Mouse (Mus musculus) Muller cell, postnatal 12 days (primary cell): ENCODE measurements around the gene Lce1m.
A peak's percentile ranks its signal among the peaks of the same experiment; 100 is the strongest.
"Not testable (repeated sequence)": the region's sequence is repeated elsewhere in the genome, so short reads cannot be mapped to it uniquely, and the experiment has no call there.

Experiments
- DNase-seq: peaks from one replicate; pipeline ENCODE4 v3.0.0-alpha.2; 2015; ENCODE audit errors: inconsistent ontology term

The Lce1m gene

DNA sequence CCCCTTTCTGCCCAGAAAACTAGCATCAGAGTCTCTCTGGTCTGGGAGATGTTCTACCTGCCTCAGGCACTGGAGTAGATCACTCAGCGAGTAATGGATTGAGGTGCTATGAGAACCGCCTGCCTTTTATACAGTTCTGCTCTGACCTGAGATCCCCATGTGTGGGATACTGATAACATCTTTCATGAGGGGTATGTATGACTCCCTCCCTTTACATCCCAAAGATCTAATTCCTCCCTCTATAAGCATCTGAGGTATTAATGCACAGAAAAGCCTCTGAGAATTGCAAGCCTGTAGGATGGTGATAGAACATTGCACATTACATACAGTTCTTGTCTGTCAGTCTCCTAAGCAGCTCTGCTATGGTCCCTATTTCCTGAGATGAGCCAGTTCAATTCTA, at the start of gene Lce1m:
Lce1m (minus strand) TSS at position 101 of the 400 bp plus-strand sequence.
- DNase-seq: no peak

GRCm38 (mm10) chr3:93068523-93068922, 49.7 kb upstream of the Lce1m start, which contains the start of gene Gm4858:
Gene Gm4858 (plus strand): TSS chr3:93068823.
- not testable (repeated sequence) for DNase-seq

GRCm38 (mm10) chr3:93052826-93053474, 34.1 kb upstream of the Lce1m start:
- DNase-seq: peak; percentile 2

- DNase-seq: no peak
Measured at GRCm38 (mm10) chr3:93050182-93050581, 31.3 kb upstream of the Lce1m start.

- peak; percentile 57 for DNase-seq
Measured at GRCm38 (mm10) chr3:93031450-93031849, 12.6 kb upstream of the Lce1m start.

DNA sequence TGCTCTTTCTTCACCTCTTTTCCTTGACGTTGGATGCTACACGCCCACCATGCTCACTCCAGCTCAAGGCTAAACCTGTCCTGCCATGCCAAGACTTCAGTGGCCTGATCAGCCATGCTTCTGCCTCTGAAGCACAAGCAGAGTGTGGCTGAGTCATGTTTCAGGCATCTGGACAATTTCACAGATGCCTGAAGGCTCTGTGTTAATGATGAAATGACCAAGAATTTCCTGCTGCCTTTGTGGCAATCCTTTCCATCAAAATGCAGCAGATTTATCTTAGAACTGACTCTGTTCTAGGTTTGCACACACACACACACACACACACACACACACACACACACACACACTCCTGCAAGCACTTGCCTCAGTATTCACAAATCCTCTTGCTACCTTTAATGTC, 6.6 kb upstream of the Lce1m start:
- DNase-seq: peak; percentile 87

GRCm38 (mm10) chr3:93023411-93024184, 4.7 kb upstream of the Lce1m start:
- DNase-seq: no peak

GRCm38 (mm10) chr3:93021171-93021570, 2.3 kb upstream of the Lce1m start:
- peak; percentile 65 for DNase-seq

DNA sequence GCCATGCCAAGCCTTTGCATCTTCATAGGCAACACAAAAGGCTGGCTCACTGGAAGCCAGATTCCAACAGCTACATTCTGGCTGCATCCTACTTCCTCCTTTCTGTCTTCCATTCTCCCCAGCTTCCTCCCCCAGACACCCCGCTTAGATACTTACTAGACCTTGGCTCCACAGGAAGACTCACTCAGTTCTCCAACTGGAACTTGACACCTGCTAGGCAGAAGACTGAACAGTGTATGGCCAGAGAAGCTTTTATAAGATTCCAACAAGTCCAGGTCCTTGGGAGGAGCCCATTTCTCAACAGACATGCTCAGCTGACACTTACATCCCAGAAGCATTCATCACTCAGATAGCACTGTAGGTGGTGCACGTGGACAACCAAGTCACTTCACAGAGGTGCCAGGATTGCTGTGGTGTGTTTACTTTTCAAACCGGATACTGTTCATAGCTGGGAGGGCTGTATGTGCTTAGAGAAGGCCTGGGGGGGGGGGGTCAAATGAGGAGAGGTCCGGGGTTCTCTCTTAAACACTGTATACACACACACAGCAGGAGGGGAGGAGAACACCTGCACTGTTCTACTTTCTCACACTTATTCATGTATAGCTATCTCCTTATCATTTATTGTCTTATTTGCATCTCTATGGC, 3.3 kb downstream of the Lce1m start, which contains the start of gene Crct1:
Crct1 (minus strand) TSS at position 228 of the 645 bp plus-strand sequence.
- DNase-seq: peak; percentile 30

DNA sequence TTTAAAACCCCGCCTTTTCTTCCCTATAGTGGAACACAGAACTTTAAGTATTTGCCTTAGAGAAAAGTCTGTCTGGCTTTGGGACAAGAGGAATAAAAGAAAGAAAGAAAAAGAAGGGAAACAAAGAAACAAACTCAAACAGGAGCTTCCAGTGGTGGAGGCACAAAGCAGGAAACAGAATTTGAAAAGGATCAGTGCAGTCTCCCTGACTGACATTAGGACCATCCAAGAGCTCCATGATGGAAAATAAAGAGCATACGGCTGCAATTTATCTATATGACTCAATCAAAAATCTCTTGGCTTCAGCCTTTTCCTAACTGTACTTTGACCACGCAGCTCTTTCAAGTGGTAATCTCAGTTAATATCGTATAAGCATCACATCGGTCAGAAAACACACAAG, 4.0 kb downstream of the Lce1m start:
- no peak for DNase-seq

- DNase-seq: peak; percentile 87
Measured at GRCm38 (mm10) chr3:93014378-93014801, 4.5 kb downstream of the Lce1m start.

DNA sequence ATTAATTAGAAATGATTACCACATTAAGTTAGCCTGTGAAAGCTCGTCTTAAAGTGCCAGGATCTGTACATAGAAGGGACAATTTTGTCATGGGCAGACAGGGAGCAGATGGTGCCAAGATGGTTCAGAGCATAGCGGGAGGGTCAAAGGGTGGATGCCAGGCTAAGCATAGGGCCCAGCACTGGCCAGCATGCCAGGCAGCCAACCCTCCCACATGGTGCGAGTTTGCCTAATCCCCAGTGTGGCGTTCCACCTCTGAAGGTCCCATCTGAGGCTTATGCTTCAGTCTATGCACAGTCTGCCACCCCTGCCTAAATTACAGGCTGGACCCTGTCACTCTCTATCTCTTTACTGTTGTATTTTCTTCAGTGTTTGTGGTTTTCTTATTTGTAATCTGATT, 16.0 kb downstream of the Lce1m start:
- DNase-seq: no peak

DNA sequence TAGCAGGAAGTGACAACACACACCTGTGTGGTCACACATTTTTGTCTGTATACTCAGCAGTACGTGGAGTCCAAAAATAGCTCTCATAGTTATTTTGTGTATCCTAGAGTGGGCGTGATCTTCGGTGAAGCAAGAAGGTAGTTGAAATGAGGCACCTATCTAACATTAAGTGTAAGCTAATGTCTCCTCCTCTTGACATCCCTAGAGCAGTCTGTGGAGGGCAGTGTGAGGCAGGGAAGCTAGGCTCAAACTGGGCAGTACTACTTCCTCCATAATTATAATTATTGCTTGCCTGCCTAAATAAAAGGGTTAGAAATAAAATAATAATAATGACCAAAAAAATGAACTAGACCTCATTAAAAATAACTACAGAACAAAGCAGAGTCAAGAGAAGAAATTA, 18.2 kb downstream of the Lce1m start:
- no peak for DNase-seq

- DNase-seq: peak; percentile 63
Measured at GRCm38 (mm10) chr3:92998691-92999090, 20.2 kb downstream of the Lce1m start.

GRCm38 (mm10) chr3:92991926-92992325, 26.9 kb downstream of the Lce1m start, which contains the start of gene Lce3f:
Gene Lce3f (plus strand): TSS chr3:92992226.
- DNase-seq: no peak

- no peak for DNase-seq
Measured at GRCm38 (mm10) chr3:92978484-92978883, 40.4 kb downstream of the Lce1m start.
